1 mouse cellular context compared by ENCODE assay signal in the genomic region with DNA sequence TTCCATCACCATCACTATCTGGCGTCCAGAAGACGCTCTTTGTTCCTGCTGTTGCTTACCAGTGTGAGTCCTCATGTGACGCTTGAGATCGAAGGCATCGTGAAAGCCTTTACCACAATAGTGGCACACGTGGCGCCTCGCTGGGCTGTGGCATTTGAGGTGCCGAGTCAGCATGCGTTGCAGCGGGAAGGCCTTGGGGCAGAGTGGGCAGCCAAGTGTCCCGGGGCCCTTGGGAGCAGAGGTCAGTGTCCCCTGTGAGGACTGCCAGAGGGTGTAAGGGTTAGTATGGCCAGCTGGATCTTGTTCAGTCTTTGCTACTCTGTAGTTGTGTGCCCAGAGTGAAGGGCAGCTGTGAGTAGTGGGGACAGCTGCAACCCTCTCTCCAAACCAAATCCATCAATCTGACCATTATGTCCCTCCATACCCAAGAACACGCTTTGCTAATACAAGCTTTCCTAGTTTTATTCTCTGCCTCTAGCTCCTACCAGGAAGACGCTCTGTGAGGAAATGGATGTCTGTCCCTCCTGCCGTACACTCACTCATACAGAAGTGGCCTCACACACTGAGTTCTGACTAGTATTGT.
TF ChIP-seq lines count a peak whose summit lies in the region.

No protein-coding gene starts in this region.

TF ChIP-seq in CH12.LX, 34 proteins besides CTCF, POLR2A, EP300 and RAD21:
- TF ChIP-seq MAZ (IDR thresholded peaks at IDR 0.05; ENCODE audit: low read depth, low read length) (no peak), MAFK (IDR thresholded peaks at IDR 0.05; ENCODE audit: insufficient replicate concordance, low read length) (peak; percentile 44; the same call in 1 of the 2 replicates)
